Mouse (Mus musculus) lung, postnatal 0 days (tissue): Measurements from ENCODE around the gene Msl3. TPM values are rescaled to one million over a fixed set of nuclear protein-coding genes. Genes with fewer than 3 reads are reported as not detected.

Experiments
- ATAC-seq: fragments of 200-750 bp; cut with Nextera tagmentation; 2 replicates; pipeline ENCODE4 v1.8.0; 2017; ENCODE audit warnings: moderate library complexity
- DNase-seq: peaks from one replicate; pipeline ENCODE4 v3.0.0-alpha.2; 2016; ENCODE audit warnings: low spot score
- H3K27ac ChIP-seq: fragments of 300-500 bp; sonication (generic); 2 replicates; pipeline ENCODE4 v1.5.1; 2014; ENCODE audit warnings: antibody characterized with exemption, mild to moderate bottlenecking, low read length, mixed read lengths
- H3K27me3 ChIP-seq: fragments of 300-500 bp; sonication (generic); replicated peaks from 2 replicates; pipeline ENCODE4 v1.6.1; 2014; ENCODE audit warnings: low read length, mixed read lengths; ENCODE audit not compliant: insufficient read depth
- H3K36me3 ChIP-seq: fragments of 300-500 bp; sonication (generic); 2 replicates; pipeline ENCODE4 v1.6.1; 2014; ENCODE audit warnings: low read length, mixed read lengths; ENCODE audit not compliant: insufficient read depth
- H3K4me1 ChIP-seq: fragments of 300-500 bp; sonication (generic); 2 replicates; pipeline ENCODE4 v1.6.1; 2014; ENCODE audit warnings: antibody characterized with exemption, low read depth, low read length, mixed read lengths; ENCODE audit not compliant: insufficient read depth
- H3K4me2 ChIP-seq: fragments of 300-500 bp; sonication (generic); replicated peaks from 2 replicates; pipeline ENCODE4 v1.6.1; 2014; ENCODE audit warnings: low read depth, mild to moderate bottlenecking, low read length, moderate library complexity, mixed read lengths
- H3K4me3 ChIP-seq: fragments of 300-500 bp; sonication (generic); 2 replicates; pipeline ENCODE4 v1.5.1; 2014; ENCODE audit warnings: low read depth, low read length
- H3K9ac ChIP-seq: fragments of 300-500 bp; sonication (generic); replicated peaks from 2 replicates; pipeline ENCODE4 v1.6.1; 2014; ENCODE audit warnings: low read depth, mild to moderate bottlenecking
- H3K9me3 ChIP-seq: fragments of 300-500 bp; sonication (generic); 2 replicates; pipeline ENCODE4 v1.6.1; 2016; ENCODE audit warnings: low read length, mixed read lengths
- CTCF ChIP-seq: IDR thresholded peaks from 2 replicates; pipeline ENCODE4 v1.5.1; 2016; ENCODE audit warnings: antibody characterized with exemption, mild to moderate bottlenecking
- EP300 ChIP-seq: IDR thresholded peaks from 2 replicates; pipeline ENCODE4 v1.6.1; 2016; ENCODE audit warnings: antibody characterized with exemption, mild to moderate bottlenecking, control low read depth
- WGBS: fragments of 180-500 bp; shearing (Covaris S2); extraction: QIAGEN DNeasy Blood & Tissue Kit; methylation state at CpG from one replicate; pipeline ENCODE4 v1.1.7; 2014; 5-methylcytosine and 5-hydroxymethylcytosine counted together
- polyA plus RNA-seq: library from polyadenylated mRNA; unstranded; fragments of >200 nt; fragmentation: Nextera tagmentation; extraction: Ambion mirVana; gene quantifications from 2 replicates; pipeline ENCODE4 v1.2.1, GENCODE M21; 2015

Gene Msl3
- 23.8 and 25.3 TPM in 2 replicates for polyA plus RNA-seq

DNA sequence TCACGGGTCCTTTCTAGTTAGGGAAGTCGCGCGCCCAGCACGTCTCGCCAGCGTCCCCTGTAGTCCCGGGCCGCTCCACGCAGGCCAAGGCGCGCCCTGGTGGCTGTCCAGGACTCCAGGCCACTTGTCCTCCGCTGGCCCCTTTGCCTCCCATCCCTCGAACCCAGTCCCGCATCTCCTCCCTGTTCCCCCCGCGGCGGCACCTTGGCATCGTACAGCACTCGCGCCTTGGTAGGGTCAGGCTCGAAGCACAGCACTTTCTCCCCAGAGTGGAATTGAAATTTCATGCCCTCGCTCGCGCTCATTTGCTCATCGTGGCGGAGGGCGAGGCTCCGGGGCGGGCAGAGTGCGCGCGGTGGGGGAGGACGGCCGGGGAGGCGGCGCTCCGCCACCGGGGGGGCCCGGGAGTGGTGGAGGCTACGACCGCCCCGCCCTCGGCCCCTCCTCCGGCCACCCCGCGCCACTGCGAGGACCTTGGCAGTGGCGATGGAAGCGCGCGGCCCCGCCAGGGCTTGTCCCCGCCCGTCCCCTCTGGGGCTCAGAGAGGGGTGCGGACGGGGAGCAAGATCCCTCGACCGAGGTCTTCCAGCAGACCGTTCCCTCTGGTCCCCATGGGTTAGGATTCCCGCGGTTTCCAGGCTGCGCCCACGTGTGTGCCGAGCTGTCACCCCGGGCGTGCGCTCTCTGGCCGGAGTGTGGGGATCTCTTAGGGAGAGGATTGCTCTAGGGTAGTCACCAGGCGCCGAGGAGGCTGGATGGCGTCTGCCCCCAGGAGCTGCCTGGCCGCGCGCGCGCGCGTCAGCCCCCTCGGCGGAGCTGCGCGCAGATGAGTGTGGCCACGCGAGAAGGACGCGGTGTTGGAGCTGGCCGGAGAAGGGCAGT, at the start of gene Msl3:
Msl3 (minus strand) TSS at position 374 of the 882 bp plus-strand sequence.
- 22% methylated on average over 44 of the region's 88 CpGs for WGBS
- H3K9me3 ChIP-seq = no peaks in the 10 kb centered on the region
- H3K4me1 ChIP-seq = no peaks in the 10 kb centered on the region
- peak within 1 kb of the TSS; percentile 47 for H3K4me3 ChIP-seq
- H3K9ac ChIP-seq = peak within 1 kb of the TSS; percentile 52
- DNase-seq (peak; percentile 89), ATAC-seq (peak; percentile 93)
- peak within 1 kb of the TSS; percentile 69 for H3K4me2 ChIP-seq
- TF ChIP-seq EP300 = no peak
- TF ChIP-seq CTCF = peak; percentile 74
- H3K27me3 ChIP-seq = no peaks in the 10 kb centered on the region
- no peaks in the 10 kb centered on the region for H3K36me3 ChIP-seq
- peak within 1 kb of the TSS; percentile 94 for H3K27ac ChIP-seq

DNA sequence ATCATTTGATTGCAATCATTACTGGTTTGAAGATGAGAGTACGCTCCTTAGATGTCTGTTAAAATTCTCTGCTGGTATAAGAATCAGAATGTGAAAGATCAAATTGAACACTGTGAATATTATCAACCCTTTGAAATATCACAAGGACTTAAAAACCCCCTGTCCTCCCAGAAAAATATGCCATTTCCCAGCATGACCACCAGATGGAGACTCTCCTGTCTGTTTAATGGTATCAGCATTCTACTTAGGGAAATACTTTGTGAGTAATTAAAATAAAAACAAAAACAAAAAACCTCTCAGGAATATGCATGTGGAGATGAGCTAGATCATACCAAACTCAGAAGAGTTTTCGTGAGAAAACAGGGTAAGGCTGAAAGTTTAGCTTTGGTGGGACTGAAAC, 44.3 kb upstream of the Msl3 start:
- no peak overlapping the region for H3K4me2 ChIP-seq
- DNase-seq (peak; percentile 9), ATAC-seq (no peak)
- peak; percentile 60 for TF ChIP-seq CTCF
- no peak for TF ChIP-seq EP300
- no peak overlapping the region for H3K9ac ChIP-seq
- H3K27ac ChIP-seq = no peak overlapping the region
- no peaks in the 10 kb centered on the region for H3K27me3 ChIP-seq
- no peaks in the 10 kb centered on the region for H3K9me3 ChIP-seq
- no peak overlapping the region for H3K4me3 ChIP-seq
- H3K36me3 ChIP-seq = no peaks in the 10 kb centered on the region
- WGBS = 46% methylated on average over 2 of the region's 2 CpGs
- no peaks in the 10 kb centered on the region for H3K4me1 ChIP-seq

DNA sequence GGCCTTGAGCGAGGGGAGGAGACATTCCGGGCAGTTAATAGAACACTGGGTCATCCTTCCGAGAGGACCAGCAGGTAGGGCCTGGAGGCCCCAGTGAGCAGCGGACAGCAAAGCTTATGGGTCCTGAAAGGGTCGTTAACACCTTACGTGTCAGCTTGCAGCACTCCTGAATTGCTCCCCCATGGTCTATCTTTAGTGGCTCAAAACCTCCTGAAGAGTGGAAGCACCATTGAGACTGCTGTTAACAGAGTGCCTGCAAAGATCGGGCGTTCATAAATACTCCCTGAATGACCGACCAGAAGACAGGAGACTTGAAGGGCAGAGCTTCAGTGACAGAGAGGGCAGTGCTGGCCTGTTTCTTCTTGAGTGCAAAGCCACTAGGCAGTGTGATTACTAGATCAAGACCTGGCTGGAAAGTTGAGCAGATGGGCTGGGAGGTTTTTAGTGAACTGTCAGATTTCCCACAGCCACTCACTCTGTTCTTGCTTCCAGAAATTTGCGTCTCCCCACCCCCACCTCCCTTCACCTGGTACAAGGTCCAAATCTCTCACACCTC, 787 bp upstream of the Msl3 start:
- ATAC-seq (no peak), DNase-seq (no peak)
- no peaks in the 10 kb centered on the region for H3K4me1 ChIP-seq
- peak overlapping the region; percentile 52; the same call in 1 of the 2 replicates for H3K9ac ChIP-seq
- H3K27ac ChIP-seq = peak overlapping the region; percentile 94
- 20% methylated on average over 10 of the region's 10 CpGs for WGBS
- no peaks in the 10 kb centered on the region for H3K27me3 ChIP-seq
- H3K36me3 ChIP-seq = no peaks in the 10 kb centered on the region
- H3K4me3 ChIP-seq = peak overlapping the region; percentile 47
- peak overlapping the region; percentile 69 for H3K4me2 ChIP-seq
- TF ChIP-seq EP300 (no peak), CTCF (no peak)
- H3K9me3 ChIP-seq = no peaks in the 10 kb centered on the region

DNA sequence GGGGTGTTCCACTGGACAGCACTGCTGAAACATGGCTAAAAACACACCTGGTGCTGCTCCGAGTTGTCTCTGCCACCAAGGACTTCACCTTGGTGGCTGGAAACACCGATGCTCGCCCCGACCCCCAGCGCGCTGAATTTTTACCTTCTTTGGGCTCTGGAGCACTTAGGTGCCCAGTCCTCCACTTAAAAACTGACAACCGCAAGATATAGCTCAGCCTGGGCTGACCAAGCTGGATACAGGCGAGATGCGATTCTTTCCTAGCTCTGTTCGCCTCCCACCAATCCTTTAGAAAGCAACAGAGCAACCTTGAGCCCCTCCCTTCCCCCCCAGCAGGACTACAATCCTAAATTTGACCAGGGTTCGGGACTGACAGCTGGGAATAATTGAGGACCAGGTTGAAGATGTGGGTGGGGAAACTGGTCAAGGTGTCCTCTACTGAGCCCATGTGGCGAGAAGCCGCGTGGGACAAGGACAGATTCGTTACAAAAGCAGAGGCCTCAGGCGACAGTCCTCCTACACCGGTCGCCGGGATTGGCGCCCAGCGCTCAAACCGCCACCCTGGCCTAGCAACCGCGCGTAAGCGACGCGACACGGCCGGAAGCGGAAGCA, 679 bp downstream of the Msl3 start:
- no peaks in the 10 kb centered on the region for H3K9me3 ChIP-seq
- H3K9ac ChIP-seq = peak overlapping the region; percentile 46
- ATAC-seq (no peak), DNase-seq (no peak)
- H3K4me1 ChIP-seq = no peaks in the 10 kb centered on the region
- H3K4me2 ChIP-seq = peak overlapping the region; percentile 69
- no peaks in the 10 kb centered on the region for H3K27me3 ChIP-seq
- no peak for TF ChIP-seq EP300
- no peak for TF ChIP-seq CTCF
- H3K4me3 ChIP-seq = peak overlapping the region; percentile 47
- peak overlapping the region; percentile 94 for H3K27ac ChIP-seq
- no peaks in the 10 kb centered on the region for H3K36me3 ChIP-seq
- WGBS = 15% methylated on average over 27 of the region's 31 CpGs

DNA sequence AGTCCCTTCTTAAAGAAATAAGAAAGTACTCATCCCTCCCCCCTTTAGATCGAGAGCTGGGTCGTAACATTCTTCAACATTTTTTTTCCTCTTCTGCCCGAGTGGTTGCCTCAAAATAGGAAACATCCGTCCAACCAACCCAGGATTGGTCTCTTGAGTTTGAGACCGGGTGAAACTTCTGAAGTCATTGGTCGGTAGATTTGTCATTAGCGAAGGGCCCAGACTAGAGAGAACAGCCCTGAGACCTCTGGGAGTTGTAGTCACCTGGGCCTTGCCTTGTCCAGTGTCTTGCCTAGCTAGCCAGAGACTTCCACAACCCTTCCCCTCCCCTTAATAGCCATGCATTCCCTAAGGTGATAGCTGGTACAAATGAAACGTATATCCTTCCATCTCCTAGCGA, 1.3 kb downstream of the Msl3 start:
- 15% methylated on average over 9 of the region's 9 CpGs for whole genome bisulfite sequencing
- Histone ChIP-seq H3K27me3 (no peaks in the 10 kb centered on the region), H3K4me3 (peak overlapping the region; percentile 47), H3K4me1 (no peaks in the 10 kb centered on the region), H3K9me3 (no peaks in the 10 kb centered on the region), H3K9ac (no peak overlapping the region), H3K27ac (peak overlapping the region; percentile 94; the same call in 1 of the 2 replicates), H3K36me3 (no peaks in the 10 kb centered on the region), H3K4me2 (peak overlapping the region; percentile 69)
- TF ChIP-seq CTCF (no peak), EP300 (no peak)
- DNase-seq (peak; percentile 91), ATAC-seq (peak; percentile 73)
